Mouse (Mus musculus): ENCODE results near the gene Sh3gl2. TPM values are rescaled to one million over a fixed set of nuclear protein-coding genes. Genes with fewer than 3 reads are reported as not detected.

Sh3gl2 gene
- polyA plus RNA-seq, 1 experiment, result not detected

- Histone ChIP-seq H3ac (ENCODE audit: control insufficient read depth, insufficient read length, low read depth) (no peak overlapping the region), H3K79me2 (ENCODE audit: control insufficient read depth, insufficient read depth) (no peaks in the 10 kb centered on the region), H3K36me3 (ENCODE audit: control insufficient read depth, insufficient read depth) (no peaks in the 10 kb centered on the region), H3K79me3 (ENCODE audit: low read depth) (no peaks in the 10 kb centered on the region), H3K4me3 (ENCODE audit: insufficient read depth, poor library complexity, severe bottlenecking) (no peak overlapping the region), H3K27me3 (ENCODE audit: control insufficient read depth, insufficient read depth, insufficient read length) (no peaks in the 10 kb centered on the region)
- no peak for TF ChIP-seq CTCF (IDR thresholded peaks at IDR 0.05; ENCODE audit: control insufficient read depth, insufficient read depth, insufficient read length)
- TF ChIP-seq USF1 (IDR thresholded peaks at IDR 0.05; ENCODE audit: low read depth), result no peak
- TF ChIP-seq FOSL1 (IDR thresholded peaks at IDR 0.05; ENCODE audit: insufficient read depth, low read length, poor library complexity, severe bottlenecking), result no peak
- TF ChIP-seq MAX (IDR thresholded peaks at IDR 0.05), result no peak
- TF ChIP-seq MYOG (IDR thresholded peaks at IDR 0.05; ENCODE audit: control insufficient read depth, extremely low read depth, insufficient read length), result no peak
- TF ChIP-seq MYOD1 (IDR thresholded peaks at IDR 0.05; ENCODE audit: control insufficient read depth, insufficient read length, low read depth), result no peak
- no peak for TF ChIP-seq CEBPB (IDR thresholded peaks at IDR 0.05; ENCODE audit: low read depth)
These were observed 36.7 kb downstream of the Sh3gl2 start for GRCm38 (mm10) chr4:85241675-85242074.

- no peaks in the 10 kb centered on the region for H3K36me3 ChIP-seq (ENCODE audit: control insufficient read depth, insufficient read depth)
- TF ChIP-seq MAX (IDR thresholded peaks at IDR 0.05), result no peak
- TF ChIP-seq CEBPB (IDR thresholded peaks at IDR 0.05; ENCODE audit: low read depth), result no peak
- no peak for TF ChIP-seq CTCF (IDR thresholded peaks at IDR 0.05; ENCODE audit: control insufficient read depth, insufficient read depth, insufficient read length)
- no peak for TF ChIP-seq USF1 (IDR thresholded peaks at IDR 0.05; ENCODE audit: low read depth)
- no peaks in the 10 kb centered on the region for H3K79me2 ChIP-seq (ENCODE audit: control insufficient read depth, insufficient read depth)
- no peak overlapping the region for H3ac ChIP-seq (ENCODE audit: control insufficient read depth, insufficient read length, low read depth)
- no peaks in the 10 kb centered on the region for H3K27me3 ChIP-seq (ENCODE audit: control insufficient read depth, insufficient read depth, insufficient read length)
- H3K4me3 ChIP-seq (ENCODE audit: insufficient read depth, poor library complexity, severe bottlenecking), result no peak overlapping the region
- H3K79me3 ChIP-seq (ENCODE audit: low read depth), result no peaks in the 10 kb centered on the region
These were observed 37.6 kb downstream of the Sh3gl2 start for GRCm38 (mm10) chr4:85242562-85242961.

GRCm38 (mm10) chr4:85248673-85249072 is 43.7 kb downstream of the Sh3gl2 start:
- TF ChIP-seq MYOG (IDR thresholded peaks at IDR 0.05; ENCODE audit: control insufficient read depth, extremely low read depth, insufficient read length), result no peak
- TF ChIP-seq USF1 (IDR thresholded peaks at IDR 0.05; ENCODE audit: low read depth), result no peak
- no peak for TF ChIP-seq FOSL1 (IDR thresholded peaks at IDR 0.05; ENCODE audit: insufficient read depth, low read length, poor library complexity, severe bottlenecking)
- no peak for TF ChIP-seq MYOD1 (IDR thresholded peaks at IDR 0.05; ENCODE audit: control insufficient read depth, insufficient read length, low read depth)
- Histone ChIP-seq H3K36me3 (ENCODE audit: control insufficient read depth, insufficient read depth) (no peaks in the 10 kb centered on the region), H3K79me3 (ENCODE audit: low read depth) (no peaks in the 10 kb centered on the region), H3K4me3 (ENCODE audit: insufficient read depth, poor library complexity, severe bottlenecking) (no peak overlapping the region), H3K79me2 (ENCODE audit: control insufficient read depth, insufficient read depth) (no peaks in the 10 kb centered on the region), H3K27me3 (ENCODE audit: control insufficient read depth, insufficient read depth, insufficient read length) (no peaks in the 10 kb centered on the region), H3ac (ENCODE audit: control insufficient read depth, insufficient read length, low read depth) (no peak overlapping the region)

DNA sequence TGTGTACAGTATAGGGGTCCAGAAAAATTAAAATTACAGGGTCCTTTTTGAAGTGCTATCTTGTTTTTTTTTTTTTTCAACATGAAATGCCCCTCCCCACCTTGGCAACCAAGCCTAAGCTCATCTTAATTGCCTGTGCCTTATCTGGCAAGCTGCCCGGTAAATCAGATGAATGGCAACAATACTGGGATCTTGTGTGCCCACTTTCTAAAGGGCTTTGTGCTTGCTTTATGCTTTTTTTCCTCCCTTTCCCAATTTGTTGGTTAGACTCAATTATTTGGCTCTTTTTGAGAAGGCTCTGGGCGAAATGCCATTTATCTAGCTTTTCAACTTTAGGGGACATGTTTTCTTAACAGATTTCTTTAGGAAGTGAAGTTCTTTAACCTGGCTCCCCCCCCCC is 45.3 kb downstream of the Sh3gl2 start:
- TF ChIP-seq CEBPB (IDR thresholded peaks at IDR 0.05; ENCODE audit: low read depth) (no peak), FOSL1 (IDR thresholded peaks at IDR 0.05; ENCODE audit: insufficient read depth, low read length, poor library complexity, severe bottlenecking) (no peak), CTCF (IDR thresholded peaks at IDR 0.05; ENCODE audit: control insufficient read depth, insufficient read depth, insufficient read length) (no peak), MAX (IDR thresholded peaks at IDR 0.05) (no peak), USF1 (IDR thresholded peaks at IDR 0.05; ENCODE audit: low read depth) (no peak), MYOG (IDR thresholded peaks at IDR 0.05; ENCODE audit: control insufficient read depth, extremely low read depth, insufficient read length) (no peak), MYOD1 (IDR thresholded peaks at IDR 0.05; ENCODE audit: control insufficient read depth, insufficient read length, low read depth) (no peak)
- Histone ChIP-seq H3K27me3 (ENCODE audit: control insufficient read depth, insufficient read depth, insufficient read length) (no peaks in the 10 kb centered on the region), H3K4me3 (ENCODE audit: insufficient read depth, poor library complexity, severe bottlenecking) (no peak overlapping the region), H3K79me2 (ENCODE audit: control insufficient read depth, insufficient read depth) (no peaks in the 10 kb centered on the region), H3K36me3 (ENCODE audit: control insufficient read depth, insufficient read depth) (no peaks in the 10 kb centered on the region), H3ac (ENCODE audit: control insufficient read depth, insufficient read length, low read depth) (no peak overlapping the region), H3K79me3 (ENCODE audit: low read depth) (no peaks in the 10 kb centered on the region)

DNA sequence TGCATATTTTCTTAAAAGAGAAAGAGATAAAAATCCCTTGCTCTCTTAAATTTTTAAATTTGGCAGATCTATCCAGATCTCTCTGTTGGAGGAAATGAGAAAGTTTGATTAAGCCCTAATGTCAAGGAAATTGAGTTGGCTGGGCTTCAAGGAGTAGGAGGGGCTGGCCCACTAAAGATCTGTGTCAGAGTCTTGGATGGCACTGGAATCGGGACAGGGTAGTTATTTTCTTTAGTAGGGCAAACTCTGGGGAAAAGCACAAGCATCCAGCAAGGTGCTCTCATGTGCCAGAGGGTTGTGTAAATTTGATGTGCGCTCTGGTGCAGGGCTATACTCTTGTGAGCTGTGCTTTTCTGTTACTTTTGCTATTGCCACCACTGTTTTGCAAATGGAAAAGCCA is 45.9 kb downstream of the Sh3gl2 start:
- TF ChIP-seq FOSL1 (IDR thresholded peaks at IDR 0.05; ENCODE audit: insufficient read depth, low read length, poor library complexity, severe bottlenecking) (no peak), CEBPB (IDR thresholded peaks at IDR 0.05; ENCODE audit: low read depth) (no peak), USF1 (IDR thresholded peaks at IDR 0.05; ENCODE audit: low read depth) (no peak), MYOG (IDR thresholded peaks at IDR 0.05; ENCODE audit: control insufficient read depth, extremely low read depth, insufficient read length) (no peak), MAX (IDR thresholded peaks at IDR 0.05) (no peak), CTCF (IDR thresholded peaks at IDR 0.05; ENCODE audit: control insufficient read depth, insufficient read depth, insufficient read length) (no peak)
- Histone ChIP-seq H3K79me3 (ENCODE audit: low read depth) (no peaks in the 10 kb centered on the region), H3K36me3 (ENCODE audit: control insufficient read depth, insufficient read depth) (no peaks in the 10 kb centered on the region), H3K4me3 (ENCODE audit: insufficient read depth, poor library complexity, severe bottlenecking) (no peak overlapping the region), H3K27me3 (ENCODE audit: control insufficient read depth, insufficient read depth, insufficient read length) (no peaks in the 10 kb centered on the region), H3ac (ENCODE audit: control insufficient read depth, insufficient read length, low read depth) (no peak overlapping the region), H3K79me2 (ENCODE audit: control insufficient read depth, insufficient read depth) (no peaks in the 10 kb centered on the region)

GRCm38 (mm10) chr4:85255771-85256389 is 51.0 kb downstream of the Sh3gl2 start:
- no peak for TF ChIP-seq CTCF (IDR thresholded peaks at IDR 0.05; ENCODE audit: control insufficient read depth, insufficient read depth, insufficient read length)
- no peak overlapping the region for H3K4me3 ChIP-seq (ENCODE audit: insufficient read depth, poor library complexity, severe bottlenecking)
- no peaks in the 10 kb centered on the region for H3K79me3 ChIP-seq (ENCODE audit: low read depth)
- H3K27me3 ChIP-seq (ENCODE audit: control insufficient read depth, insufficient read depth, insufficient read length), result no peaks in the 10 kb centered on the region
- H3K36me3 ChIP-seq (ENCODE audit: control insufficient read depth, insufficient read depth), result no peaks in the 10 kb centered on the region
- H3K79me2 ChIP-seq (ENCODE audit: control insufficient read depth, insufficient read depth), result no peaks in the 10 kb centered on the region
- H3ac ChIP-seq (ENCODE audit: control insufficient read depth, insufficient read length, low read depth), result no peak overlapping the region

Measured in C2C12 (cell line).